Mouse (Mus musculus) cerebellum, postnatal 25 days (tissue): ENCODE data around the gene Spdl1.

ENCODE experiments used
- DNase-seq, 2 experiments: peaks; one replicate each; pipeline ENCODE4 v3.0.0; 2021; ENCODE audit warnings: mixed read lengths in 2 of 2

Spdl1 gene

DNA sequence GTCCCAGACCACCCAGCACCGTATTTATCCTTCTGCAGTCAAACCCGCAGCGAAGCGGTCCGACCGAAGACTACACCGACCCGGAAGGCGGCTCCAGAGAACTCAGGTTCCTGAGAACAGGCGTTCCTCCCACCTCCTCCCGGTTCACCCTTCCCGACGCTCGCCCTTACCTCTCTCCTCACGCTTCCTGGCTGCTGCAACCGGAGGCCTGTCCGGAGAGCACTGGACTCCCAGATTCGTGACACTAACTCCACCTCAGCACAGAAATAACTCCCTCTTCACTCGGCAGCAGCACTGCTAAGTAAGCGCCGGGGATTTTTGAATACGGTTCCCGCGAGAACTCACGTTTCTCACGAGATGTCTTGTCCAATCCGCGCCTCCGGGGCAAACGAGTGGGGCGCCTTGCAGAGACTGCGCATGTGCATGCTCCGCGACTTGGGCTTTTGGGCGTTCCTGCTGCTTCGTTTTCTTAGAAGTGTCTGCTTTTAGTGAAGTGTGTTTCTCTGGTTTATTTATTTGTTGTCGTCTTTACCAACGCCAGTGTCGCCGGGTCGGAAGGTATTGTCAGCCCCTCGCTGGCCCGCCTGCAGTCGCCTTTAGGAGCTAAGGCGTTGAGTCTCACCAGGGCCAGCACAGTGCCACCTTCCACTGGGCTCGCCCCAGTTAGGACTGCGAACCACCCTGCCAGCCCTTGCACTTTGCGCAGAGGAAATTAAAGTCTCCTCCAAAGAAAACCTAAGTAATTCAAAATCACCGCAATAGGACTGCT is at the start of gene Spdl1:
Gene Spdl1 (minus strand): TSS at position 324 of the 769 bp plus-strand sequence.
- DNase-seq = peak; percentile 93 to 96

DNA sequence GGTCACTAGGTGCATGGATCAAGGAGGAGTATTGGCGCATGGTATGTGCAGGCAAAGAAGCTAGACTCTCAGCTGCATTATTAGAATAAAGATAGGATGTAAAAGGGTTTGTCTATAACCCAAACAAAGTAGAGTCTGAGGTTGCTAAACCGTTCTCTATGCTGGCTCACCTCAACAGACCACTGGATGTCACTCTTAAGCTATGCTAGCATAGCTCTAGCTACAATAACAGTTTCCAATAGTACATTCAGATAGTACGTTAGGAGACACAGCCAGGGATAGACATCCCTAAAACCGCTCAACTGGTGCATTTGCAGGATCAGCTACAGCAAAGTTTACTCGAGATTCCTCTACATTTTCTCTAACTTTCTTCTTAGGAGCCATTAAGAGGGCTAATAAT is 48.1 kb upstream of the Spdl1 start:
- DNase-seq = peak; percentile 9 to 38

GRCm38 (mm10) chr11:34879678-34880077 is 46.2 kb upstream of the Spdl1 start:
- DNase-seq = no peak

GRCm38 (mm10) chr11:34873861-34874260 is 40.4 kb upstream of the Spdl1 start:
- peak in 1 of 2 experiments; percentile 4 for DNase-seq

DNA sequence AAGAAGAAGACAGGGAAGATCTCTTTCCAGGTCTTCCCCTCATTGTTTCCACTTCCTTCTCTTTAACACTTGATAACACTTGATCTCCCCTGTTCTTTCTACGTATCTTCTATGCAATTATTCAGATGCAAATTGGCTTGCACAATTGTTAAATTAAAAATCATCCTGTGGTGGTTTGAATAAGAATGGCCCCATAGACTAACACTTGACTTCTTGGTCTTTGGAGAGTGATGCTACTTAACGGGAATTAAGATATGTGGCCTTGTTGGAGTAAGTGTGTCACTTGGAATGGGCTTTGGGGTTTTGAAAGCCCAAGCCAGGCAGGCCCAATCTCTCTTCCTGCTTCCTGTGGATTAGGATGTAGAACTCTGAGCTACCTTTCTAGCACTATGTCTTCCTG is 39.0 kb upstream of the Spdl1 start:
- DNase-seq = no peak

DNA sequence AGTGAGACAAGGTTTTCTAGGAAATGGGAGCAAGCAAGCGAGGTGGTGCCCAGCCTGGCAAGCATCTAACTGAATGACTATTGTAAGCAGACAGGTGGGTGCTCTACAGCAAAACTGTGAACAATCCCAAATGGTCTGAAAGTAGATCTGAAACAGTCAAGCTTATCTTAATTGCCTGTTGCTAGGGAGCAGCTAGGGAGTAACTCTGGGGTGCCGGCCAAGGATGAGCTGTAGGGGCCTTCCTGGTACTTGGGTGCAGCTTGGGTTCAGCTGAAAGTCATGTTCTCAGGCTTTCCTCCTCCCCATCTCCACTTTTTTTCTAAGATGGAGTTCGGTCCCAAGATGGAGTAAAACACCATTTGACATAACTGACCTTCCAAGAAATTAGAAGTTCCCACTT is 38.5 kb upstream of the Spdl1 start:
- DNase-seq = no peak

- DNase-seq = no peak
These were observed 38.0 kb upstream of the Spdl1 start for GRCm38 (mm10) chr11:34871456-34871855.

DNA sequence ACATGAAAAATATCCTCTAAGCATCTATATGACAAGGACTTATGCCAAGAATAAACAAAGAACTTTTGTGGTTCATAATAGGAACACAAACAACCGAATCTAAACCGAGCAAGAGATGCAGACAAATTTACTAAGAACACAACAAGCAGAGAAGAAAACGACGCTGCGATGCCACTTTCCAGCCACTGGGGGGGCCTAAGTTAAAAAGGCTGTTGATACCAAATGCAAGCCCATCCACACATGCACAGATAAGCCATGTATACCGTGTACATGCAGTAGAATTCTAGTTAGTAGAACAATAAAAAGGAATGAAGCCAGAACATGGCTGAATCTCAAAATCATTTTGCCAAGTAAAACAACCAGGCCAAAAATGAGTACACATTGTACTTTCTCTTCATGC is 35.2 kb upstream of the Spdl1 start:
- DNase-seq = peak in 1 of 2 experiments; percentile 8

DNA sequence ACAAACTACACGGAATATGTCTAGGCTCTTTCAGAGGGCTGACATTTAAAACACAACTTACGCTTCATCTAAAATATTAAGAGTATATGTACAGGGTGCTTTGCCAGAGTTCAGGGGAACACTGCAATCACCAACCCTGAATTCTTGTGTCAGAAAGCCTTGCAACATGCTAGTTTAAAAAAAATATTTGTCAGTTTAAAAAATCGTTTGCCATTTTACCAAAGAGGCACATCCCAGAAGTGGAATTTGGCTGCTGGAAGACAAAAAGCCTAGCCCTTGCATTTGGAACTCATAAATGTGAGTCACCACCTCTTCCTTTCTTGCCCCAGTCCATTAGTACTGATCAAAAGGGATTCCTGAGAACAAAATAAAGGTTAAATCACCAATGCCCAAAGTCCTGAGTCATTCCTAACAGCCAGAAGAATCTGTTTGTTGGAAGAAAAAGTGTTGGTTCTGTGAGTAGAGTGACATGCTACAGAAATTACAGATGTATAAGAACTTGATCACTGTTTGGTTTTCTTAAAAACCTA is 32.4 kb upstream of the Spdl1 start:
- DNase-seq = no peak

GRCm38 (mm10) chr11:34865181-34865580 is 31.7 kb upstream of the Spdl1 start:
- no peak for DNase-seq

GRCm38 (mm10) chr11:34856652-34857051 is 23.2 kb upstream of the Spdl1 start:
- DNase-seq = no peak

- no peak for DNase-seq
These were observed 12.8 kb upstream of the Spdl1 start for GRCm38 (mm10) chr11:34846268-34846652.

GRCm38 (mm10) chr11:34845567-34846267 is 12.3 kb upstream of the Spdl1 start:
- no peak for DNase-seq

DNA sequence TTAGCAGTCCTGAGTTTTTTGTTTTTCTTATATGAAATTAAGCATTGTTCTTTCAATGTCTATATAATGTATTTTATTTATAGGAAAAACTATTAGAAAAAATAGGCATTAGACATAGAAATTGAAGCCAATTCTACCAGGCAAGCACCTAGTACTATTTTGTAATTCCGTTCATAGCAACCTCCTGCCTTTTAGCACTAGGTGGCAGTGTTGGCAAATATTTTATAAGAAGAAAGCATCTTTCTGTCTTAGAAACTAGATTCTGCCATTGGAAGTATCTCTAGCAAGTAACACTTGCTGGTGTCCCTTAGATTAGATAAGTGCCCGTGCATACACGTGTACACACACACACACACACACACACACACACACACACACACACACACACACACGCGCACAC is 10.1 kb upstream of the Spdl1 start:
- peak in 1 of 2 experiments; percentile 34 for DNase-seq

DNA sequence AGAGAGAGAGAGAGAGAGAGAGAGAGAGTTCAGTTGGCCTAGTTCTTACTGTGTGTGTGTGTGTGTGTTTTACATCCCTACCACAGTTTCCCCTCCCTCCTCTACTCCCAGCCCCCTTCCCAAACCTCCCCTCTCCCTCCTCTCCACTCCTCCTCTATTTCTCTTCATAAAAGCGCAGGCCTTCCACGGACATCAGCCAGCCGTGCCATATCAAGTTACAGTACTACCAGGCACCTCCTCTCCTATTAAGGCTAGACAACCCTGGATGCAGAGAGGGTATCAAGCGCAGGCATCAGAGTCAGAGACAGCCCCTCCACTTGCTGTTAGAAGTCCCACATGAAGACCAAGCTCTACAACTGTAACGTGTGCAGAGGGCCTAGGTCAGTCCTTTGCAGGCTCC is 6.8 kb upstream of the Spdl1 start:
- DNase-seq = no peak

GRCm38 (mm10) chr11:34839051-34839450 is 5.6 kb upstream of the Spdl1 start:
- no peak for DNase-seq

GRCm38 (mm10) chr11:34836272-34836671 is 2.8 kb upstream of the Spdl1 start:
- DNase-seq = no peak

DNA sequence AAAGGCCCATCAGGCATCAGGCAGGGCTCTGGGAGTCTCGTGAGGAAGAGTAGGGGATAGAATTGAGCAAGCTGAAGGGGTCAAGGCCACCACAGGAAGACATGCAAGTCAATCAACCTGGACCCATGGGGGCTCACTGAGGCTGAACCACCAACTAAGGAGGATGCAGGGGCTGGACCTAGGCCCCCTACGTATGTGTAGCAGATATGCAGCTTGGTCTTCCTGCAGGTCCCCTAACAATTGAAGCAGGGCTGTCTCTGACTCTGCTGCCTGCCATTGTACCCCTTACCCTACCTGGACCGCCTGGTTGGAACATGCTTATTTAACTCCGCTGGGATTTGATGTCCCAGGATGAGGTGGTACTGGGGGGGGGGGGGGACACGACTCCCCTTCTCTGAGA is 763 bp downstream of the Spdl1 start:
- no peak for DNase-seq

DNA sequence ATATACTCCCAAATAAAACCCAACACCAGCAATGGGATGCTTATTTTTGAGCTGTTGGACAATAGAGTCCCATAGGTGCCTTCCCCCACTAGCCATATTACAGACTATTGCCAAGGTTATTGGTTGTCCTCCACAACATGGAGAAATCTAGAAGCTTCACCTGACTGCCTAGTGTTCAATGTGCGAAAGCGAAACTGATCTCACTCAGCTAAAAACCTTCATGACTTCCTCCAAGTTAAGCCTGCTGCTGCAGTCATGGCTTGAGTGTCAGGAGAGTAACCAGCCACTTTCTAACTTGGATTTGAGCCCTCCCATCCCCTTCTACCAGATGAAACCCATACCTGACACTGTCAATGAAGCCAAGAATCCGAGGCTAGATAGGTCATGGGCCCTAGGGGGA is 5.6 kb downstream of the Spdl1 start:
- no peak for DNase-seq

GRCm38 (mm10) chr11:34826940-34827339 is 6.5 kb downstream of the Spdl1 start:
- DNase-seq = no peak

GRCm38 (mm10) chr11:34824791-34825190 is 8.7 kb downstream of the Spdl1 start:
- no peak for DNase-seq

DNA sequence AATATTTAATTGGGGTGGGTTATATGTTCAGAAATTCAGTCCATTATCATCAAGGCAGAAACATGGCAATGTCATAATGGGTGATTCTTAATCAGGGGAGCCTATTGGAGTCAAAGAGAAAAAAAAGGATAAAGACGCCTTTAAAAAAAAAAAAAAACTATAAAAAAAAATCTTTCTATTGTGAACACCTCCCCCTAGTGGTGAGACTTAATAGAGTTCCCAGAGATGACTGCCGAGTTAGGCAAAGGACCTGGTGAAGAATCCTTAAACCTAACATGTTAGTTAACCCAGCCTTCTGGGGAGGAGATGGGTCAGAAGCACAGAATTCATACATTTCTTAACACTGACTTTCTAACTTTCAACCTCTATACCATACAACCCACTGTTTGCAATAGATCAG is 18.7 kb downstream of the Spdl1 start:
- no peak for DNase-seq

DNA sequence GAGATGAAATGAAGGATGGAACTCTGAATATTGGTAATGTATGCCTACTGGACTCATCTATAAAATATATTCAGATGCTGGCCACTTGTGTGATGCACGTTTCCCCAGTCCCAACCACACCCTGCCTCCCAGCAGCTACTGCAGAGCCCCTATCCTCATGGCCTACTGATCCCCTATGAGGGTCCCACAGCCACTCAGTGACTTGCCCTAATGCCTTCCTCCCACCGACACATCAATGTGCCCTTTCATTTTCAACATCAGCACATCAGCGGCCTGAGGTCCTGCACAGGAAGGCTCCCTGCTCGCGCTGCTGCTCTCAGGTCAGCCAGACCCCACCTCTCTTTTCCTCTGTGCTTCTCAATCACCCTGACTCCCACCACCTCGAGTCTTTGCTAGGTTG is 19.1 kb downstream of the Spdl1 start:
- no peak for DNase-seq

GRCm38 (mm10) chr11:34805026-34805425 is 28.4 kb downstream of the Spdl1 start:
- DNase-seq = peak in 1 of 2 experiments; percentile 10
